Mouse (Mus musculus) lung, postnatal 10 days (tissue): Measurements from ENCODE around the gene Irf7.
A peak's percentile ranks its signal among the peaks of the same experiment; 100 is the strongest.

Source experiments
- DNase-seq: peaks from one replicate; pipeline ENCODE4 v3.0.0; 2021

The Irf7 gene

DNA sequence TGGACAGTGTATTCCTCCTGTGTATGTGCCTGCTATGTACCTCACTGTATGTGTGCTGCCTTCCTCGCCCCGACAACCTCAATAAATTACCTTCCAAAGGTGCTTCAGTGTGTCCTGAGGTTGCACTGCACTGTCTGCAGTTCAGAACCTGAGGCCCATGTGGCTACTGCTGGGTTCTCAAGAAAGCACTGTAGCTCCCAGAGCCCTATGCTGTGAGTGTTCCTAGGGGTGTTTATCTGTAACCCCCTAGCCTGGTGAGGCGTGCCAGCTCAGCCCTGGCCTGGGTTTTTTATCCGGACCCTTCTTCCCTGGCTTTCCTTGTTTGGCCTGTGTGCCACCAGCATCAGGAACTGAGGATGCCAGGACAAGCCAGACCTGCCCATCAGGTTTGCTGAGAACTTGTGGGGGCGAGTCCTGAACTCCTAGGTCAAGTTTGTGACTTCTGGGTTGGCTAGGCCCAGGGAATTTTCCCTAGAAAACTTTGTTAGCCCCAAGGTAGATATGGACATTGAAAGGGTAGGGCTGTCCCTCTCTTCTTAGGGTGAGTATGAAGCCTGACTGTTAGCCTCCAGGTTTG lies 47.6 kb downstream of the Irf7 start:
- no peak for DNase-seq

DNA sequence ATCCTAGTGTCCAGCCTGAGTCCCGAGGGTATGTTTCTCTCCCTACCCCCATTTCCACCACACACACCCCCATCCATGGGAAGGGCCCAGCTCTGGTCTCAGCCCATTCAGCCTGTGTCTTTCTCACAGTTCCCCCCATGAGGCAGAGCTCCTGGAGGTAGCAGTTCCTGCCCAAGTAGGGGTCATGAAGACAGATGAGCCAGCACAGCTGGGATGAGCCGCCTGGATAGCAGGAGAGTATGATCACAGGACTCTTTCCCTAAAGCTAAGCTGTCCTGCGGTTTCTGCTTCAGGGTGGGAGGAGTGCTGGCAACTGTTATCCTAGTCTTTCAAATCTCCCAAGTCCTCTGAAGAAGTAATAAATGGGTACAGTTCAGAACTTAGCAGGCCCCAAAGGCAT lies 48.1 kb downstream of the Irf7 start:
- DNase-seq = no peak

DNA sequence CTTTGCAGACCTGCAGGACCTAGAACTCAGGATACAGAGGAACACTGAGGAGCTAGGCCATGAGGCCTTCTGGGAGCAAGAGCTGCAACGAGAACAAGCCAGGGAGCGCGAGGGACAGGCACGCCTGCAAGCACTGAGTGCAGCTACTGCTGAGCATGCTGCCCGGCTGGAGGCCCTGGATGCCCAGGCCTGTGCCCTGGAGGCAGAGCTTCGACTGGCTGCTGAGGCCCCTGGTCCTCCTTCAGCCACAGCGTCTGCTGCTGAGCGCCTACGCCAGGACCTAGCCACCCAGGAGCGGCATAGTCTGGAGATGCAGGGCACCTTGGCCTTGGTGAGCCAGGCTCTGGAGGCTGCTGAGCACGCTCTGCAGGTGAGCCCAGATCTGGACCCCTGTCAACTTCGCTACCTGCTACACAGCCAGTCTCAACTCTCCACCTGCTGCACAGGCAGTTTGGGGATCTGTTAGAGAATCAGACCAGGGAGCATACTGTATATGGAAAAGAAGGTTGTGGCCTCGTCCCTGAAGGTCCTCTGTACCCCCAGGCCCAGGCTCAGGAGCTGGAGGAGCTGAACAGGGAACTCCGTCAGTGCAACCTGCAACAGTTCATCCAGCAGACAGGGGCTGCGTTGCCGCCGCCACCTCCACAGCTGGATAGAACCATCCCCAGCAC lies 48.8 kb downstream of the Irf7 start:
- DNase-seq = no peak

DNA sequence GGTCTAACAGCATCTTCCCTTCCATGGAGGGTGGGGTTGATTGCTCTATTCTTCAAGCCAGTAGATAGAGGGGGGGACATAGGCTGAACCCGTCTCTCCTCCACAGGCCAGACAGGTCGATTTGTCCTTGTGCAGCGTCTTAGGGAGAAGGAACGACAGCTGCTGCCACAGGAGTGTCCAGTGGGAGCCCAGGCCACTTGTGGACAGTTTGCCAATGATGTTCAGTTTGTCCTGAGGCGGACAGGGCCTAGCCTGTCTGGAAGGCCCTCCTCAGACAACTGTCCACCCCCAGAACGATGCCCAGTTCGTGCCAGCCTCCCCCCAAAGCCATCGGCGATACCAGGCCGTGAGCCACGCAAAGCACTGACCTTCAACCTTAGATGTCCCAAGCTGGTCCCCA lies 49.4 kb downstream of the Irf7 start:
- no peak for DNase-seq

DNA sequence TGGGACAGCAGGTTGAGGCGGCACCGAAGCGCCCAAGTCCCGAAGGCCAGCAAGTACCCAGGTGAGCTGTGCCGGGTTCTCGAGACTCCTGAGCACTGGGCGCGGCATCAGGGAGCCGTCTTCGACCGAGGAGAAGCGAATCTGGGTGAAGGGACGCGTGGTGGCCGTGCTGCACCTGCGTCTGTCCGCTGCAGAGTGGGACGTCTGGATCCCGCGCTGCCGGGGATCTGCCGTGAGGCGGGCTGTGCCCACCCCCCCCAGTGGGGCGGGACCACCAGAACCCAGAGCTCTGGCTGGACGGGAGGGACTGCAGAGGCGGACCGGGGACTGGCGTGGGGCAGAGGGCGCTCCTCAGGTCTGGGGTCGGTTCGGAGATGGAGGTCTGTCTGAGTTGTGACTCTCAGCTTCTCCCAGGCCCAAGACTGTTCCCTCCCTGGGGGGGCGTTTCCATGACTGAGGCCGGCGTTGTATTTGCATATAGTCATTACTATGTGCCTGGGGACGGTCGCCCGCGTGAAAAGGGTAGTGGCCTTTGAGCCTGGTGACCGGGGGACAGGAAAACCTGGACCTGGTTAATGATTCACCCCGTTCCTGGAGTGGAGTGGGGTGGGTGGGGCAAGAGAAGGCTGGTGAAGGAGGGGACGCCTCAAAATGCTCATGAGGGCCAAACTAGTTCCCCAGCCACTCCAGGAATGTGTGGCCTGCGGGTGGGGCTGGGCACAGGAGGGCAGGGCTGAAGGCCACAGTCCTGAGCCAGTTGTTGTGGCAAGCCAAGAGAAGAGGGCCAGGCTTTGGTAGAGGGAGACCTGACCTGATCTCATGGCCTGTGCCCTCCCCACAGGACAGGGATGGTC lies 50.2 kb downstream of the Irf7 start:
- DNase-seq = peak; percentile 91

DNA sequence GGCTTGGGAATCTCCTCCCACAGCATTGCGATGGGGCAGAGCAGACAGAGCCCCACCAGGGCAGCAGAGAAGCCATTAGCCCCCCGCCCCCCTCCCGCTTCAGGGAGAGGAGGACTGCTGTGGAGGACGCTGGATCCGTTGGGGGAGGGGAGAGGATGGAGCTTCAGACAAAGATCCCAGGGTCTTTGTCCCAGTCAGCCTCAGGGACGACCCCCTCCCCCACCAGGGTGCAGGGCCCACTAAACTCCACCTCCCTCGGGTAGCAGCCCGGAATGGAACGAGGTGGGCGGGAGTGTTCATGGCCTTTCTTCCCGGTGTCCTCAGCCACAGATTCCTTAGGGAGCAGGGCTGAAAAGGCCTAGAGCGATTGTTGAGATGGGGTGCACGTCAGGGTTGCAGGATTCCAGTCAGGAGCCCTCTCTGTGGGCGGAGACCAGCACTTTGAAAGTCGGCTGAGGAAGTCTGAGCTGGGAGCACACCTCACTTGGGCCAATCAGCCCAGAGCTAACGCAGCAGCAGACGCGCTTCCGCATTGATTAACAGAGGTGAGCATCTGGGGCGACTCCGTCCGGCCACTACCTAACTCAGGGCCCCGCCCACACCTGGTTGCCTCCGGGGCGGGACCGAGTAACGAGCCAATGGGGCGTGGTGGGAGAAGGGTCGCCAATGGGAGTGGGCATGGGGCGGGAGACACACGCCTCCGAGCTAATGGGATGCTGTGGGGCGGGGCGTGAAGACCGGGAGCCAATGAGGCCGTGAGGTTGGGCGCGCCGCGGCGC lies 51.0 kb downstream of the Irf7 start, which contains the start of gene Rassf7:
Rassf7 (plus strand) TSS at position 760 of the 779 bp plus-strand sequence.
- DNase-seq = peak; percentile 96

DNA sequence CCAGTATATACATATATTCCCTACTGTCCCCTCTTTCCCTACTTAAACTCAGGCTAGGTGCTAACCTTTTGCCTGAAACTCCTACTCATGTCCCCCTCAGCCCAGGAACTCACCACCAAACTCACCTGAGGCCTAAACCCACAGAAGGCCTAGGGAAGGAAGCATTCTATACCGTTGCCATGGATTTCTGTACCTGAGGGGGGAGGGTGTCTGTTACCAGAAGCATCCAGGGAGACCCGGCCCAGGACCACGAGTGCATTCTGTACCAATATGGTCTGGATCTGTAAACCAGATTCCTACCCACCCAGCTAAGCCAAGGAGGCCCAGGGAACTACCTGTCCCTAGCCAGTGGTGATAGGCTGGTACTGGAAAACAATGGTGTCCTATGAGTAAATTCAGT lies 52.0 kb downstream of the Irf7 start:
- DNase-seq = no peak

DNA sequence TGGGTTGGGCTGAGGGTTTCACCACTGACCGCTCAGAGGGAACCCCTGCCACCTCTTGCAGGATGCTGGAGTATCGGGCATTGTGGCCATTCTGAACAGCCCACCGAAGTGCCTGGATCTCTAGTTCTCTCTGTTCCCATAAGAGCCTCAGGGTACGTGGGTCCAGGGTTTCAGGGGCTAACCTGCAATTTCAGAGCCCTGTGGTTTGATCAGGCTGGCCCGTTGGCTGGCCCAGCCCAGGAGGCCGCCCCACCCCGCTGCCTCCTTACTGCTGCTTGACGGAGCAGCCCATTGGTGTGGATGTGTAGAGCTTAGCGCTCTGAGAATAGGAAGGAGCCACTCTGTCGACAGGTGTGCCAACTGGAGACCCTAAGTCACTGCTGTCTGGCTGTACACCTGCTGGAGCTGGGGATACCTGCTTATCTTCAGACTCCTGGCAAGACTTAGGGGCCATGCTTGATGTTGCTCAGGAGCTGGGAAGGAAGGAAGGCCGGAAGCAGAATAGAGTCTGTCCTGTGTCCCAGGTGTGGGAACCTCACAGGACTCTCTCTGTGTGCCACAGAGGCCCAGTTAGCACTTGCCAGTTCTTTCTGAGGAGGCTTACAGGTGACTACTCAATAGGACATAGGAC lies 52.6 kb downstream of the Irf7 start, which contains the start of gene Lmntd2:
Lmntd2 (minus strand) TSS at position 476 of the 631 bp plus-strand sequence.
- DNase-seq = no peak

DNA sequence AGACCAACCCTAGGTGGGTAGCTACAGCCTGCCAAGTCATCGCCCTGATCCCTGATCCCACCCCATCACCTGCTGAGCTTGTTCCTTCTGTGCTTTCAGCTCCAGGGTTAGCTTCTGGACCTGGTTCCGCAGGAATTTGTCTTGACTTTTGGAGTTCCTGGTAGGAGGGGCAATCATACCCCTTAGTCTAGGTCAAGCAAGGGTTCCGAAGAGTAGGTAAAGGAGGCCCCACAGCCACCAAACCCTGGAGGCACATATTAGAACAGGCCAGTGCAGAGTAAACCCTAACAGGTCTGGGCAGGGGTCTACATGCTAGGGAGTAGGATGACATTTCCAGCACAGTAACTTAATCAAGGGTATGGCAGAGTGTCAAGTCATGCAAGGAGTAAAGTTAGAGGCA lies 53.1 kb downstream of the Irf7 start:
- DNase-seq = no peak
